Mouse (Mus musculus): ENCODE data around the gene Nos1ap.

Nos1ap gene

GRCm38 (mm10) chr1:170501970-170502369 lies 87.7 kb downstream of the Nos1ap start:
- no peak for DNase-seq (ENCODE audit: extremely low spot score)

DNA sequence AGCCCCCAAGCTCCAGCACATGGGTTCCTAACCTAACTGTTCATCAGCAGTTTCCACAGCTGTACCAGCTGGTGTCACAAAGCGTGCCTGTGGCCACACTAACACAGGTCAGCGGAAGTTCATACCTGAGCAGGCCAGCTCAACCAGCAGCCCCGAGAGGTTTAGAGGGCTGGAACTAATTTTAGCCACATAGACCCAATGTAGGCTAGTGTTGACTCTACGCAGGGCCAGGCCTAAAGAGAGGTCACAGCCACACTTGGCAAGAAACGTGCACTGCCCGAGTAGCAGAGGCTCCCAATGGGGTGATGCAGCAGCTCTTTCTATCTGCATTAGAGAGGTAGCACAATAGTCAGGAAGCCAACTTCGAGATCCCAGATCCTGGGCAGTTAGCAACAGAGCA lies 88.1 kb downstream of the Nos1ap start:
- no peak for DNase-seq (ENCODE audit: extremely low spot score)

DNA sequence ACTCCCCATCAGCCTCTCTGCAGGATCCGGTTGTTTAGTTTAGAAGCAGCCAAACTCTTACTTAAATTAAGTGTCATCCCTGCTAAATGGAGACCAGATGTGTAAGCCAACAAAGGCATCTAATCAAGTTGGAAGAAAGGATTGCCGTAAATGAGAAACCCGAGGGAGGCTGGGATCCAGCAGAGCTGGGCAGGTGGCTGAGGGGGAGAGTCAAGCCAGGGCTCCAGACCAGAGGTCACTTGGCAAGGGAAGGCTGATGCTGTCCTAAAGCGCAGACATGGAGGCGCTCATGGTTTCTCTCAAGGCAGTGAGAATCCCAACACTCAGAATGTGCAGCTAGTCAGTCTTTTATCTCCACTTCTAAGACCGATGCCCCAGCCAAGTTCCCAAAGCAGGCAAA lies 89.8 kb downstream of the Nos1ap start:
- no peak for DNase-seq (ENCODE audit: extremely low spot score)

DNA sequence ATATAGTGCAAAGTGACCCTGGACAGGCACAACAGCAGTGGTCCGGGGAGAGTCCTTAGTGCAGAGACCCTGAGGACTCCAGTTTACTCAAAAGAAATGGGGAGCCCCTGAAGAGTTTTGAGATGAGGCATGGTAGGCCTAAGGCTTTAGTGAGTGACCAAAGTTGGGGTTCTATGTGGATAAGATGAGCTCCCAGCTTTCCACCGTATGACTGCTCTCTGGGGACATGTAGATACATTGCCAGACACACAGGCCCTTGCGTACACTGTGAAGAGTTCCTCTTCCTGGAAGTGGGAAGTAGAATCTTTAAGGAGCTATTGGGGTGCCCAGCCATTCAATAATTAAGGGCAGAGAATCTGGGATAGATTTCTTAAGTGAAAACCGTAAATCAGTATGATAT lies 90.2 kb downstream of the Nos1ap start:
- DNase-seq (ENCODE audit: extremely low spot score) = no peak

DNA sequence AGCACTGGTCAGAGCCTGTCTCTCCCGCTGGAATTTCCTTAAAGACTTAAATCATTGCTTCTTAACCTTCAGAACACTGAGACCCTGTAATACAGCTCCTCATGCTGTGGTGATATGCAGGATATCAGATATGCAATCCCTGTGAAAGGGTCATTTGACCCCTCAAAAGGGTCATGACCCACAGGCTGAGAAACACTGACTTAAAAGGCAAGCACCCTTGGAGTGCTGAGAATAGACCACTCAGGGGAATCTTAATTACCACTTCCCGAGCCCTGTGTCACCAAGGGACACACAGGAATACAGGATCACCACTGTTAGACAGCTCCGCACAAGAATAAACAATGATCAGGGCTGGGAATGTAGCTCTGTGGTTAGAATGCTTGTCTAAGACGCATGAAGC lies 91.0 kb downstream of the Nos1ap start:
- DNase-seq (ENCODE audit: extremely low spot score) = peak; percentile 51

- DNase-seq (ENCODE audit: extremely low spot score) = no peak
Measured at GRCm38 (mm10) chr1:170496221-170496620, 93.4 kb downstream of the Nos1ap start.

DNA sequence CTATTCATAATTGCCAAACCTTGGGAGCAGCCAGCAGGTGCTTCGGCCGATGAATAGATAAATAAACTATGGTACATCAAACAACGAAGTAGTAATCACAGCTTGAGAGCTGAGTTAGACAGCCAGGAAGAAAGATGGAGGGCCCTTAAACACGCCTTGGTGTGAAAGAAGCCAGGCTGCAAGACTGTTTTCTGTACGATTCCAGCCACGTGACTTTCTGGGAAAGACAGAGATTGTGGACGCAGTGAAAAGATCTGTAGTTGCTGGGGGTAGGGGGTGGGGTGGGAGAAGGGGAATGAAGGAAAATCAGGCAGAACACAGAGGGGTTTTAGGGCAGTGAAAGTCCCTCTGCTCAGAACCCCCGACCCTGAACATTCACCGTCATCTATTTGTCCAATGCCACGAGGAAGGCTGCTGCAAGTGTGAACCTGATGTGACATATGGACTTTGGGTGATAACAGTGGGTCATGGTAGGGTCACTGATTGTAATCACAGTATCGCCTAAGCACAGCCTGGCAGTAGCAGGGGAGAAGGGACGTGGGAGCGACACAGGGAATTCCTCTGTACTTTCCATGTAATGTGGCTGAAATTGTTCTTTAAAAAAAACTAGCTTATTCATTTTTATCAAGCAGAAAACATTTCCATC lies 94.0 kb downstream of the Nos1ap start:
- DNase-seq (ENCODE audit: extremely low spot score) = no peak

DNA sequence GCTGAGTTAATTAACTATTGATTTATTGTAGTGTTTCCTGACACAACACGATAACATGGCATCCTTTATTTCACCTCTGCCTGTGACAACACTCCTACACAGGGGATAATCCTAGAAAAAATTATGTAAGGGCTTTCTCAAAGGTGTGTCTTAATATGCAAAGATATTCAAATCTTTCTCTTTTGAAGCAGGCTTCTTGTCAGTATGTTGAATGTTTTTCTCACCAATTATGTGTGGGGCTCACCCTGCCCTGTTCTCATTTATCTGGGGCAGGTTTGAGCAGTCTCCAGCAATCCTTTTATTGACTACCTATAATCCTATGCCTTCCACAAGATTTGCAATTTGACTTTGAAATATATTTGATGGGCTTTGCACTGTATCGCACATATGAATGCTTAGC lies 97.1 kb downstream of the Nos1ap start:
- DNase-seq (ENCODE audit: extremely low spot score) = no peak

GRCm38 (mm10) chr1:170492027-170492426 lies 97.6 kb downstream of the Nos1ap start:
- no peak for DNase-seq (ENCODE audit: extremely low spot score)

- DNase-seq (ENCODE audit: extremely low spot score) = no peak
Measured at GRCm38 (mm10) chr1:170489936-170490335, 99.7 kb downstream of the Nos1ap start.

DNA sequence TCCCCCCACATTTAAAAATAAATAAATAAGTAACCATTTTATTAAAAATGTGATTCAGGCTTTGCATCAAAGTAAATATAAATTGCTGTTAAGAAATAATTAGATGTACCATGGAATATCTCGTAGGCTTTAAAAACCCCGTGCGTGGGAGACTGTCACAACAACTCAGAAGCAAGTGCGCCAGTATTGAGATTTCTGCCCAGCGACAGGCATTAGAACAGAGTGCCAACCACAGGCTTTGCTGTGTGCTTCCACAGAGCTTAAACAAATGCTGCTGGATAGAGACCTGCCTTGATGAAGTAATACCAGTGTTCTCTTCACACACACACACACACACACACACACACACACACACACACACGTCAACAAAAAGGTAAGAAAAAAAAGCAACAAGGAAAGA lies 100.2 kb downstream of the Nos1ap start:
- DNase-seq (ENCODE audit: extremely low spot score) = no peak

GRCm38 (mm10) chr1:170485119-170485518 lies 104.5 kb downstream of the Nos1ap start:
- no peak for DNase-seq (ENCODE audit: extremely low spot score)

GRCm38 (mm10) chr1:170482236-170482905 lies 107.3 kb downstream of the Nos1ap start:
- no peak for DNase-seq (ENCODE audit: extremely low spot score)

DNA sequence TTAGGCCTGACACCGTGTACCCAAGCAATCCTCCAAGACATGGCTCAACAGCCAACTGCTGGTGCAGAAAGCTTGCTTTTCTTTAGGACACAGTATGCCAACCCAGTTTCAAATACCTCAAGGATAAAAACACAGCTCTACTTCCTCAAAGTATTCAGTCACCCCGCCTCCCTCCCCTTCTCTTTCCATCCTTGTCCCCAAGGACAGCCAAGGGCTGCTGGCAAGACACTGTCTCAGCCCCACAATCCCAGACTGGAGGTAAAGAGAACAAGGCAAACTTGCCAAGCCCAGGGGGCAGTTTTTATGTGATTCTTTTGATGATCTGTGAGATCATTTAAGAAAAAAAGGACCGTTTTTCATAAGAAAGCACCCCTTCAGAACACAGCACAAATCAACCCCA lies 108.6 kb downstream of the Nos1ap start:
- DNase-seq (ENCODE audit: extremely low spot score) = no peak

DNA sequence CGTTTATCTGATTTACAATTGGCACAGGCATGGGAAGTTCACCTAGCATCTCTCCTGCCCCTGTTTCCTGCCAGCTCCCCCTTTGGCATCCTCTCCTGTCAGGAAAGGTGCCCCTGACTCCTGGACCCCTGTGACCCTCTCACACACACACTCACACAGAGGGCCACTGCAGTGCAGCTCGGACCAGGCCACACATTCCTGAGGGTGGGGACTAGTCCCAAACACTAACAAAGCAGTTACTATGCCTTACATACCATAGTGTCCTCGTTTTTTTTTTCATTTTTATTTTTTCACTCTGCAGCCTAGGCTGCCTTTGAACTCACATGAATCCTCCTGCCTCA lies 110.2 kb downstream of the Nos1ap start:
- DNase-seq (ENCODE audit: extremely low spot score) = peak; percentile 54

GRCm38 (mm10) chr1:170478791-170479457 lies 110.7 kb downstream of the Nos1ap start:
- no peak for DNase-seq (ENCODE audit: extremely low spot score)

DNA sequence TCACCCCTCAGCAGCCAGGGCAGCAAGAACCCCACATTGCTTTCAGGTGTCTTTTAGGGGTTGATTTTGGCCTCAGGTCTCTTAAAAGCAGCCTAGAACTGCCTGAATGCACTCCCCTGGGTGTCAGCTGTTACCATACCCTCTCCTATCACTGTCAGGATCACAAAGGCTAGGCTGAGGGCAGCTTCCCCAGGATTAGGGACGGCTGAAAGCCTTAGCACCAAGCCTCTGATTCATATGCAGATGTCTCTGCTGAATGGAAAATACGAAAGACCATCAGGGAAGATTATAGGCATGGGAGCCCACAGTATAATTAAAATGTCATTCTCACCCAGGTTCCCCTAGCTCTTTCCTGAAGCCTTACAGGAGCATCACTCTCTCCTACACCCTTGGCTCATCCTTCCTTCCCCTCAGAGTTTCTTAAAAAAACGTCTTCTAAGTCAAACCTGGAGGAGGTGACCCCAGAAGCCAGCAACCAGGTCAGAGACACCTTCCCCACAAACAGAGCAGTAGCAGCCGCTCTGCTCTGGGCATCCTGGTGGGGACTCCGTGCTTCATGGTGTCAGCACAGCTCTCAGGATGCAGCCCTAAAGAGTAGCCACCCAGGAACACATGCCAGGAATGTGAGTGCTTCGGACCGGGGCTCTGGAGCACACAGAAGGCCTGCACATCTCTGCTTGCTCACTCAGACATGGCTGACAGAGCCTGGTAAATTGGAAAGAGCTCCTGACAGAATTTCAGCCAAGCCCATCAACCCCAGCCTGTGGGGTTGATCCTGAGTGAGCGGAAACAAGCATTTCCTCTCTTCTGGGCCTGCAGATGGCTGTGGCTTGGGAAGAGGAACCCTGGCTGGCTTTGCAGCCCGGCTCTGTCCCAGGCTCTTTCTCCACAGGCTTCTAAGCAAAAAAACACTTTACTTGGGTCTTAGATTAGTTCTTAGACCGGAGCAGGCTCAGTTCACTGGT lies 111.7 kb downstream of the Nos1ap start:
- DNase-seq (ENCODE audit: extremely low spot score) = no peak

- DNase-seq (ENCODE audit: extremely low spot score) = no peak
Measured at GRCm38 (mm10) chr1:170473460-170473859, 116.2 kb downstream of the Nos1ap start.

- DNase-seq (ENCODE audit: extremely low spot score) = no peak
Measured at GRCm38 (mm10) chr1:170472861-170473260, 116.8 kb downstream of the Nos1ap start.

DNA sequence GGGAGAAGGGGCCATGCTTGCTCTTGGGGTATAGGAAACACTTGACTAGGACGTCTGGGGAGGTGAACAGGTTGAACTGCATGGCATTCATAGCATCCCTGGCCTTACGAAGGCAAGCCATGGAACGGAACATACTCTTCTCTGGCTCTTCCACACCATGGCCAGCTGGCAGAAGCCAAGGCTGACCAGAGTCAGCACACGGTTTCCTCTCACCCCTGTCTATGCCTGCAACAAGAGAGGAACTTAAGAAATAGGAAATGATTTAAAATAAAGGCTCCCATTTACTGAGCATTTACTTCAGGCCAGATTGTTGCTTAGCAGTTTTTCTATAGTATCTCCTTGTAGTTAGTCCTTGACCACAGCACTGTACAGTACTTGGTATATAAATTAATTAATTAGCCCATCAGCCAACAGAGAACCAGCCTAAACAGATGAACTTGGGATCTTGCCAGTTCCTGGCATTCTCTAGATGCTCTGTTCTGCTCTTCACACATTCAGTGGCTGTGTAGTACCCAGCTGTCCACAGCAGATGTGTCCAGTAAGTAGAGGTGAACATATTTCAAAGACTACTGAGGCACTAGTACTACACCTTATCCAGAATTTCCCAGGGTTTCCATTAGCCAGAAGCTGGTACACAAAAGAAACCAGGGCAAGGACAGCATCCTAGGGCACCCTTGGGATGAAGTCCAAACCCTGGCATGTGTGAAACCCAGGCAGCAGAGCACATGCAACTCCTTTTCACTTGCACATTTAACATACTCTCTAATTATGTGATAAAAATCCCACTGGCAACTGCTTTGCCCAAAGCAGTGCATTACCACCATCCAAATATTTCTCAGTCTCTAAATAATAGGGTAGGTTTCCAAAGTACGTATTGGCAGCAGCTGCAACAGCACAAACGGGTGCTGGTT lies 123.3 kb downstream of the Nos1ap start:
- DNase-seq (ENCODE audit: extremely low spot score) = no peak

DNA sequence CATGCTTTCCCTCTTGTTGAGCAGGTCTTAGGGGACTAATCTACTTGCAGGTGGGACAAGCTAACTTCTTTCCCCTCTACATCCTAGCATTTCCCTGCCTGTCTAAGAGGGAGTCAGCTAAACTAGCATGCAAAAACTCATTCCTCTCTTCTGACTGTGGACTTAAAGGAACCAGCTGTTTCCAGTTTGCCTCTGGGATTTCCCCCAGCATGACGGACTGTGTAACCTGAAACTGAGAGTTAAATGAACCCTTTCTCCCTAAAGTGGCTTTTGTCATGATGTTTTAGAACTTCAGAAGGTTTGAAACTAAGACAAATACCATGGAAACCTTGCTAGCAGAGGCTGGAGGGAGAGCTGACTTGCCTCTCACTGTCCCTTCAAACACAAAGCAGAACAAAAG lies 127.5 kb downstream of the Nos1ap start:
- DNase-seq (ENCODE audit: extremely low spot score) = no peak

Data from embryo, embryonic 9.5 days (tissue).